Mouse (Mus musculus): ENCODE results near the gene Klre1. TPM values are rescaled to one million over a fixed set of nuclear protein-coding genes. Genes with fewer than 3 reads are reported as not detected.
"Not testable (repeated sequence)": the region's sequence is repeated elsewhere in the genome, so short reads cannot be mapped to it uniquely, and the experiment has no call there.

Klre1 gene
- total and polyA plus RNA-seq, 2 experiments from 2014 or later, result 0.15 TPM; not detected in 1

GRCm38 (mm10) chr6:129623735-129624134 lies 46.0 kb downstream of the Klre1 start, which contains the start of gene Klrk1:
Gene Klrk1 (minus strand): TSS chr6:129623864.
- ATAC-seq (ENCODE audit: low FRiP score), result no peak
- no peaks in the 10 kb centered on the region for H3K27me3 ChIP-seq (ENCODE audit: insufficient read depth, low read length)
- WGBS, result 85% methylated on average over 4 of the region's 4 CpGs
- no peak within 1 kb of the TSS for H3K9ac ChIP-seq (replicated peaks; ENCODE audit: low read length, poor library complexity, severe bottlenecking)
- H3K36me3 ChIP-seq (ENCODE audit: insufficient read depth, low read length), result no peaks in the 10 kb centered on the region
- no peak for TF ChIP-seq CTCF (IDR thresholded peaks at IDR 0.05)
- no peaks in the 10 kb centered on the region for H3K4me1 ChIP-seq (ENCODE audit: insufficient read depth, low read length)
- no peaks in the 10 kb centered on the region for H3K9me3 ChIP-seq (ENCODE audit: low read length)
- no peak for DNase-seq (ENCODE audit: low spot score)
- H3K27ac ChIP-seq (ENCODE audit: low read depth, low read length), result no peak within 1 kb of the TSS
- no peak within 1 kb of the TSS for H3K4me2 ChIP-seq (ENCODE audit: low read depth, low read length, poor library complexity, severe bottlenecking)
- H3K4me3 ChIP-seq (ENCODE audit: low read depth, low read length), result no peak within 1 kb of the TSS

- not testable (repeated sequence) for H3K9ac ChIP-seq (replicated peaks; ENCODE audit: low read length, poor library complexity, severe bottlenecking); ATAC-seq (ENCODE audit: low FRiP score); H3K27me3 ChIP-seq (ENCODE audit: insufficient read depth, low read length); H3K4me1 ChIP-seq (ENCODE audit: insufficient read depth, low read length); H3K9me3 ChIP-seq (ENCODE audit: low read length); H3K27ac ChIP-seq (ENCODE audit: low read depth, low read length); H3K4me3 ChIP-seq (ENCODE audit: low read depth, low read length); H3K4me2 ChIP-seq (ENCODE audit: low read depth, low read length, poor library complexity, severe bottlenecking); DNase-seq (ENCODE audit: low spot score); H3K36me3 ChIP-seq (ENCODE audit: insufficient read depth, low read length)
- WGBS, result 84% methylated on average over 2 of the region's 2 CpGs
Observed at GRCm38 (mm10) chr6:129631046-129631445, 53.3 kb downstream of the Klre1 start.

Other genes with a start within 250 kb of the Klre1 start
- gene 4922502D21Rik, start 246.1 kb upstream of the Klre1 start, total RNA-seq (2014; rRNA removed), result not detected in 2 replicates
- not detected in 2 replicates for gene 4922502D21Rik, start 246.1 kb upstream of the Klre1 start, polyA plus RNA-seq (2015; fragmentation: Nextera tagmentation; extraction: Ambion mirVana)
- 0.33 TPM in 1 of 2 replicates, not detected in the other for gene Clec12a, start 235.2 kb upstream of the Klre1 start, total RNA-seq (2014; rRNA removed)
- 0.29 and 0.49 TPM in 2 replicates for gene Clec12a, start 235.2 kb upstream of the Klre1 start, polyA plus RNA-seq (2015; fragmentation: Nextera tagmentation; extraction: Ambion mirVana)
- not detected in 2 replicates for gene Clec12b, start 192.0 kb upstream of the Klre1 start, total RNA-seq (2014; rRNA removed)
- gene Clec12b, start 192.0 kb upstream of the Klre1 start, polyA plus RNA-seq (2015; fragmentation: Nextera tagmentation; extraction: Ambion mirVana), result 0.23 and 0.37 TPM in 2 replicates
- gene Clec1b, start 180.6 kb upstream of the Klre1 start, total RNA-seq (2014; rRNA removed), result not detected in 2 replicates
- 0.46 and 0.61 TPM in 2 replicates for gene Clec1b, start 180.6 kb upstream of the Klre1 start, polyA plus RNA-seq (2015; fragmentation: Nextera tagmentation; extraction: Ambion mirVana)
- gene Clec9a, start 169.0 kb upstream of the Klre1 start, total RNA-seq (2014; rRNA removed), result not detected in 2 replicates
- 0.07 and 0.44 TPM in 2 replicates for gene Clec9a, start 169.0 kb upstream of the Klre1 start, polyA plus RNA-seq (2015; fragmentation: Nextera tagmentation; extraction: Ambion mirVana)
- 1.9 and 5.6 TPM in 2 replicates for gene Clec1a, start 125.9 kb upstream of the Klre1 start, total RNA-seq (2014; rRNA removed)
- 2.6 and 2.8 TPM in 2 replicates for gene Clec1a, start 125.9 kb upstream of the Klre1 start, polyA plus RNA-seq (2015; fragmentation: Nextera tagmentation; extraction: Ambion mirVana)
- not detected in 2 replicates for gene Olr1, start 70.7 kb upstream of the Klre1 start, total RNA-seq (2014; rRNA removed)
- not detected in 2 replicates for gene Olr1, start 70.7 kb upstream of the Klre1 start, polyA plus RNA-seq (2015; fragmentation: Nextera tagmentation; extraction: Ambion mirVana)
- gene Tmem52b, start 65.3 kb upstream of the Klre1 start, total RNA-seq (2014; rRNA removed), result not detected in 2 replicates
- gene Tmem52b, start 65.3 kb upstream of the Klre1 start, polyA plus RNA-seq (2015; fragmentation: Nextera tagmentation; extraction: Ambion mirVana), result not detected in 2 replicates
- gene Gabarapl1, start 44.7 kb upstream of the Klre1 start, total RNA-seq (2014; rRNA removed), result 281 and 333 TPM in 2 replicates
- 276 and 278 TPM in 2 replicates for gene Gabarapl1, start 44.7 kb upstream of the Klre1 start, polyA plus RNA-seq (2015; fragmentation: Nextera tagmentation; extraction: Ambion mirVana)
- not detected in 2 replicates for gene Klrd1, start 13.9 kb downstream of the Klre1 start, total RNA-seq (2014; rRNA removed)
- not detected in 2 replicates for gene Klrd1, start 13.9 kb downstream of the Klre1 start, polyA plus RNA-seq (2015; fragmentation: Nextera tagmentation; extraction: Ambion mirVana)
- not detected in 2 replicates for gene Klrk1, start 46.0 kb downstream of the Klre1 start, total RNA-seq (2014; rRNA removed)
- gene Klrk1, start 46.0 kb downstream of the Klre1 start, polyA plus RNA-seq (2015; fragmentation: Nextera tagmentation; extraction: Ambion mirVana), result 0.07 TPM in 1 of 2 replicates, not detected in the other
- not detected in 2 replicates for gene Klrc3, start 65.4 kb downstream of the Klre1 start, total RNA-seq (2014; rRNA removed)
- not detected in 2 replicates for gene Klrc3, start 65.4 kb downstream of the Klre1 start, polyA plus RNA-seq (2015; fragmentation: Nextera tagmentation; extraction: Ambion mirVana)
- not detected in 2 replicates for gene Klrc2, start 82.8 kb downstream of the Klre1 start, total RNA-seq (2014; rRNA removed)
- gene Klrc2, start 82.8 kb downstream of the Klre1 start, polyA plus RNA-seq (2015; fragmentation: Nextera tagmentation; extraction: Ambion mirVana), result not detected in 2 replicates
- not detected in 2 replicates for gene Klrc1, start 101.1 kb downstream of the Klre1 start, total RNA-seq (2014; rRNA removed)
- not detected in 2 replicates for gene Klrc1, start 101.1 kb downstream of the Klre1 start, polyA plus RNA-seq (2015; fragmentation: Nextera tagmentation; extraction: Ambion mirVana)
- not detected in 2 replicates for gene Klri1, start 139.2 kb downstream of the Klre1 start, total RNA-seq (2014; rRNA removed)
- not detected in 2 replicates for gene Klri1, start 139.2 kb downstream of the Klre1 start, polyA plus RNA-seq (2015; fragmentation: Nextera tagmentation; extraction: Ambion mirVana)
- gene Klri2, start 162.6 kb downstream of the Klre1 start, total RNA-seq (2014; rRNA removed), result 0.14 TPM in 1 of 2 replicates, not detected in the other
- gene Klri2, start 162.6 kb downstream of the Klre1 start, polyA plus RNA-seq (2015; fragmentation: Nextera tagmentation; extraction: Ambion mirVana), result 0.04 TPM in 1 of 2 replicates, not detected in the other
- not detected in 2 replicates for gene Gm156, start 206.4 kb downstream of the Klre1 start, total RNA-seq (2014; rRNA removed)
- gene Gm156, start 206.4 kb downstream of the Klre1 start, polyA plus RNA-seq (2015; fragmentation: Nextera tagmentation; extraction: Ambion mirVana), result not detected in 2 replicates

Measured in midbrain, postnatal 0 days (tissue).